Mouse (Mus musculus): ENCODE measurements around the gene Vax2.

Gene Vax2

DNA sequence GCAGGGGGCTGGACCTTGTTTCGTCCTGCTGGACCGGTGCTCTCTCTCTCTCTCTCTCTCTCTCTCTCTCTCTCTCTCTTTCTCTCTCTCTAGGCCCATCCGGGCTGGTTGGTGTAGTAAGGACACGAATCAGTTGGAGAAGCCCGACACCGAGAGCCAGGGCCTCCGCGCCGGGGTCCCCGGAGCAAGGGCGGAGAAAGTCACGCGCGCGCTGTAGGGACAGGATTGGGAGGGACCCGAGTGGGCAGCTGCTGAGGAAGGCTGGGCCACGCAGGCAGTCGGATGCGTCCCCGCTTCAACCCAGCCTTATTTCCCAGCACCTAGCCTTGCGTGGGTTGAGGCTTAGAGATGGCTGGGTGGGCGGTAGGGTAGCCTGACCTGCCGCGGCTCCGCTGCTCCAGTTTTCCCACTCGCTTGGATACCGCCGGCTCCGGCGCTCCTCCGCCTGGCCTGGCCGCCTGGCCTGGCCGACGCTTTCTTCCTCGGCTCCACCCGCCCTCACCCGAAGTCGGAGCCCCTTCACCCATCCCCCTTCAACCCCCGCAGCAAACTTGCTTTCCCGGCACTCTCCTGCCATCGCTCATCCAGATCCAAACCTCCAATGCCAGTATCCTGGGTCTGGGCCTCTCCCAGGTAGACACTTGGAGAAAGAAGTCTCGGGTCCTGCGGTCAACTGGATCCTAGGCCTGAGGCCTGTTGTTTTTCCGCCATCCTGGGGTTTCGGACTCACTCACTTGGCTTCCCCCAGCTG is 836 bp downstream of the Vax2 start:
- DNase-seq (ENCODE audit: low spot score): no peak

- DNase-seq (ENCODE audit: low spot score): no peak
These were observed 2.4 kb downstream of the Vax2 start for GRCm38 (mm10) chr6:83713271-83714136.

DNA sequence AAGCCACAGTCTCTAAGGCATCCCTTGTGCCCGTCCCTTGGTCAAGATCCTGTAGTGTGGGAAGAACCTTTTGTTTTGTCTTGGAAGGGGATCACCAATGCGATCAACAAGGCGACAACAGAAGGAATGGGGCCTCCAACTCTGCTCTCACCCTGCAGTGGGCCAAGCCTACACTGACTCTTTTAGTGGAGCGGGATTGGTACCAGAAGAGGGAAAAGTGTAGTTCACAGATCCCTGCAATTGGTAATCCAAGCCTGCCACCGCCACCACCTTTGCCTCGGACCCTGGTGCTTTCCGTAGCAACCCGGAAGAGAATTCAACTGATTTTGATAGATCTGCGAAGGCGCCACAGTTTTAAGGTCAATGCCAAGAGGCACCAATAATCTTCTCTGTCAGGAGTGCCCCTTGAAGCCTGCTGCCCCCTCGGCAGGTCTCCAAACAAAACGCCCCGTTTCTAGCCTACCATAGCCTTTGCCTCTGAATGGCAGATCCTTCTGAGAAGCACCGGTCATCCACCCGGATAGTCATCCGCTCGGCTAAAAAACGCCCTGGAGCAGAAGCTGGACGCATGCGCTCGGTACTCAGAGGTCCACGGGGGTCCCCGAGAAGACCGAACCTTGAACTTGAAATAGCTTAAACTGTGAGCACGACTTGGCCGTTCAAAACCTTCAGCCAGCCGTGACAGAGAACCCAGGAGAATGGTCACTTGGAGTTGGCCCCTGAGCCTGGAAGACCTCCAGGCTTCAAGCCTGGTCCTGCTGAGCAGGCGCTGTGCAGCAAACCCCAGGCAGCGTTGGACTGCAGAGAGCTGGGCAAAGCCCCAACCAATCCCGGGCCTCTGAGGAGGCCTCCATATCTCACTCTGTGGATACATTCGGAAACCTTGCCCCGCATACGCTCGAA is 3.4 kb downstream of the Vax2 start:
- DNase-seq (ENCODE audit: low spot score): peak; percentile 68

GRCm38 (mm10) chr6:83715461-83716196 is 4.6 kb downstream of the Vax2 start:
- DNase-seq (ENCODE audit: low spot score): peak; percentile 69

DNA sequence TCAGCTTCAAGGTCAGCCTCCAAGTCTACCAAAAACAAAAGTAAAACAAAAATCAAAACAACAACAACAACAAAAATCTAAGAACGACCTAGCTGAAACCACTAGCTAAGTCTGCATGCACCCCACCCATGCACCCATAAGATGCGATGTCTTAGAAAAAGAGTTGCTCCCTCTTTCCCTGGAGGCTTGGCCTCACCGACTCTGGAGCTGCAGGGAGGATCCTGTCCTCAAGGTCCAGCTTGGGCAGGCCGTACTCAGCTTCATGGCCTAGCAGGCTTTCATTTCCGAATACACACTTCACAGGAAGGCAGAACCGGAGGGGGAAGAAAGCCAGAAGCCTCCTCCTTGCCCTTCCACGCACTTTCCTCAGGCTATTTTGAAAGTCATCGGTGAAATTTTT is 6.0 kb downstream of the Vax2 start:
- peak; percentile 56 for DNase-seq (ENCODE audit: low spot score)

GRCm38 (mm10) chr6:83722526-83722925 is 11.5 kb downstream of the Vax2 start:
- DNase-seq (ENCODE audit: low spot score): no peak

- DNase-seq (ENCODE audit: low spot score): no peak
These were observed 16.1 kb downstream of the Vax2 start for GRCm38 (mm10) chr6:83727178-83727577.

DNA sequence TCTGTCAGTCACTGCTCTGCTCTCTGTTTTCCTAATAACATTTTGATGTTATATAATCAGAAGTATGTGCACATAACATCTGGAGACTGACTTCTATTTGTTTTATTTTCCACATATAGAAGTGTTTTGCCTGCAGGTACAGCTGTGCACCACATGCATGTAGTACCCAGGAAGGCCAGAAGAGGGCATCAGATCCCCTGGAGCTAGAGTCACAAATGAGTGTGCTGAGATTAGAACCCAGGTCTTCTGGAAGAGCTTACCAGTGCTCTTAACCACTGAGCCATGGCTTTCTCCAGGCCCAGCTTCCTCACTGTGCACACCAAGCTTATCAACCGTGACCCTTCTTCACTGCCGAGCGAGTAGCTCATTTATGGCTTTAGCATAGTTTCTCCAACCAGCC is 17.4 kb downstream of the Vax2 start:
- no peak for DNase-seq (ENCODE audit: low spot score)

- no peak for DNase-seq (ENCODE audit: low spot score)
These were observed 18.4 kb downstream of the Vax2 start for GRCm38 (mm10) chr6:83729350-83729970.

DNA sequence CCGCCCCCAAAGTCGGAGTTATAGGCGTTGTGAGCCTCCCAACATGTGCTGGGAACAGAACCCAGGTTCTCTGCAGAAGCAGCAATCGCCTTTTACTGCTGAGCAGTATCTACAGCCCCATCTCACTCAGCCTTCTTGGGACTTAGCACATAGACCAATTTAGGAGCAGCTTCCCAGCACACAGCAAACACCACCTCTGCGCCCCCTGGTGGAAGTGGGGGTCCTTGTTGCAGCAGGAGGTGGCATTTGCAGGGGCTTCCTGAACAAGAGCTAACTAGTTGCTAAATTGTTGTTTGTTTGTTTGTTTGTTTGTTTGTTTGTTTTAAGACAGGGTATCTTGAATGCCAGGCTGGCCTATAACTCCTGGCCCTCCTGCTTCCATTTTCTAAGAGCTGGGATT is 20.1 kb downstream of the Vax2 start:
- peak; percentile 81 for DNase-seq (ENCODE audit: low spot score)

DNA sequence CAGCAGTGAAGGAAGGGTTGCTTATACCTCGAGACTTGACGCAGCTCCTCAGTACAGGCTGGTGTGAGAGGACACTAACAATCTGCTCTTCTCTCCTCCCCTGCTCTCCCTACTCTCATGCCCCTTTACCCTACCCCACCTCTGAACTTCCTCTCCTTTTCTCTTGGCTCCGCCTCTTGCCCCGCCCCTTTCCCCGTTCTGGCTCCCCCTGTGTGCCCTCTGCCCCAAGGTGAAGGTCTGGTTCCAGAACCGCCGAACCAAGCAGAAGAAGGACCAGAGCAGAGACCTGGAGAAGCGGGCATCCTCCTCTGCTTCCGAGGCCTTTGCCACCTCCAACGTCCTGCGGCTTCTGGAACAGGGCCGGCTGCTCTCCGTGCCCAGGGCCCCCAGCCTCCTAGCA is 26.2 kb downstream of the Vax2 start:
- no peak for DNase-seq (ENCODE audit: low spot score)

GRCm38 (mm10) chr6:83738596-83738995 is 27.5 kb downstream of the Vax2 start:
- no peak for DNase-seq (ENCODE audit: low spot score)

- DNase-seq (ENCODE audit: low spot score): no peak
These were observed 31.7 kb downstream of the Vax2 start, which contains the start of gene Atp6v1b1 for GRCm38 (mm10) chr6:83742761-83743160. Gene Atp6v1b1 (plus strand): TSS chr6:83742990.

DNA sequence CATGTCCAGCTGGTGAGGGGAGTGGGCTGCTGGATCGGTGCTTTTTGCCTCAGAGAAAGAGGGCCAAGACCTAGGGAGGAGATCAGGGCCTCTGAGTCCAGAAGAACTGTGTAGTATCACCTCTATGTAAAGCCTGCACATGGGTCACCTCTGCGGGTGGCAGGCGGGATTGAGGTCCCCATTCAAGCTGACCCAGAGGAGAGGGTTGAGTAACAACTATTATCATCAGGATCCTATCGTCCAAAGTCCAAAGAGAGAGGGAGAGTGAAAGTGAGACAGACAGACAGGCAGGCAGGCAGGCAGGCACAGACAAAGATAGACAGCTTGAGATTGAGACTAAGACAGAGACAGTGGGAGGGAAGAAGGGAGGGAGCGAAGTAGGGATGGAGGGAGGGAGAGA is 32.1 kb downstream of the Vax2 start:
- no peak for DNase-seq (ENCODE audit: low spot score)

DNA sequence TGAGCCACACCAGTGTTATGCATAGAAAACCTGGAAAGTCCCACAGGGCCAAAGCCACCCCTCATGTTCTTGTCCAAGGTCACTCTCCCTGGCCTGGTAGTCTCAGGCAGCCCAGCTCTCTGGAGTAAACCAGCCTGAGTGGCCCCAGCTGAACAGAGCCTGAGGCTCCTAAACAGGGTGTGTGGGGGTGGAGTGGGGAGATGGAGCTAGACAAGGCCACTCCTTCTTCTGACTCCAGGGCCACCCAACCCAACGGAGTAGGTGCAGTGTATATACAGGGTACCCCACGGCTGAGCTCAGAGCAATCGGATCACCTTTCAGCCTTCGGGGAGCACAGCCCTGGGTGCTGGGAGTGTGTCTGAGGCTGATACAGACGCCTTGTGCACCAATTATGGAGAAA is 33.1 kb downstream of the Vax2 start:
- DNase-seq (ENCODE audit: low spot score): no peak

DNA sequence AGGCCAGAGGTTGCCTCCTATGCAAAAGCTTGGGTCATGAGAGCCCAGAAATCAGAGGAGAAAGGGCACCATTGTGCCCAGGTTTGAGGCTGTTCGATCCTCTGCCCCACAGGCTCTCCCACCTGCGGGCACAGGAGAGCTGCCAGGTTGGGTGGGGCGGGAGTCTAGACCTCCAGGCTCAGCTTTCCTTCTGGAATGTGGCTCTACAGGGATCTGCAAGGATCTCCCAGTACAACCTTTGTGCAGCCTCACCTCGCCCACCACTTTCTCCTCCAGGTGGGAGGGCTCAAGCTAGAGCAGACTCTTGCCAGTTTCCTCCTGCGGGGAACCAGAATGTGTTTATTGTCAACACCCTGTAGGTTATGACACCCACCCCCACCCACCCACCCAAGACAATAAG is 33.5 kb downstream of the Vax2 start:
- DNase-seq (ENCODE audit: low spot score): no peak

GRCm38 (mm10) chr6:83745466-83745865 is 34.4 kb downstream of the Vax2 start:
- DNase-seq (ENCODE audit: low spot score): no peak

GRCm38 (mm10) chr6:83749286-83749685 is 38.2 kb downstream of the Vax2 start:
- DNase-seq (ENCODE audit: low spot score): no peak

- DNase-seq (ENCODE audit: low spot score): peak; percentile 89
These were observed 39.2 kb downstream of the Vax2 start for GRCm38 (mm10) chr6:83750171-83750684.

GRCm38 (mm10) chr6:83756051-83756450 is 45.0 kb downstream of the Vax2 start:
- DNase-seq (ENCODE audit: low spot score): no peak

- DNase-seq (ENCODE audit: low spot score): no peak
These were observed 51.3 kb downstream of the Vax2 start, which contains the start of gene Ankrd53 for GRCm38 (mm10) chr6:83762344-83762743. Gene Ankrd53 (plus strand): TSS chr6:83762644.

Data from embryo, embryonic 10.5 days (tissue).